Mouse (Mus musculus): ENCODE measurements around the gene Defb39. TPM values are rescaled to one million over a fixed set of nuclear protein-coding genes. Genes with fewer than 3 reads are reported as not detected.

Defb39 gene
- polyA plus RNA-seq (2014; fragmentation: Nextera tagmentation; extraction: Ambion mirVana) = not detected in 2 replicates

DNA sequence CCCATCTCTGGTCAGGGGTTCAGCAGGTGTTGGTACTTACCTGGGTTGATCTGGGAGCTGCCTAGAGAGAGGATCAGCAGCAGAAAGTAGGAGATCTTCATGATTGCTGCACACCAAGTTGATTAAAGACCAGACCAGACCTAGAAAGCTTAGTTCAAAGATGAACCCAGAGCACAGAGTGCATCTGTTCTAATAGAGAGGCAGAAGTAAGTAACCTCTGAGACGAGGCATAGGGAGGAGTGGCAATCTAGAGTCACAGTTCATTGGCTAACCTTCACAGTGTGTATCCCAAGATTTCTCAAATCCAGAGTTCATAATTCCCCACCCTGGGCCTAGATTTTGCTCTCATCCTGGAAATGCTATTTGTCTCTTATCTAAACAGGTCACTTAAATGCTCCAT lies at the start of gene Defb39:
Defb39 (minus strand) TSS at position 101 of the 400 bp plus-strand sequence.
- no peak within 1 kb of the TSS for H3K9ac ChIP-seq (ENCODE audit: low read depth, low read length)
- ATAC-seq (replicated peaks; ENCODE audit: low FRiP score) (no peak), DNase-seq (ENCODE audit: low spot score) (no peak)
- WGBS = 79% methylated on average over 1 of the region's 1 CpGs
- H3K9me3 ChIP-seq (ENCODE audit: control insufficient read depth, low read length) = peaks cover 3% of the 10 kb centered on the region; the same call in 1 of the 2 replicates
- H3K27ac ChIP-seq (ENCODE audit: low read depth, low read length) = no peak within 1 kb of the TSS
- no peaks in the 10 kb centered on the region for H3K36me3 ChIP-seq (ENCODE audit: control insufficient read depth, insufficient read depth, low read length)
- H3K4me3 ChIP-seq (ENCODE audit: low read depth, low read length) = no peak within 1 kb of the TSS
- no peaks in the 10 kb centered on the region for H3K4me1 ChIP-seq (replicated peaks; ENCODE audit: control insufficient read depth, insufficient read depth, low read length)
- H3K27me3 ChIP-seq (replicated peaks; ENCODE audit: control insufficient read depth, insufficient read depth, low read length) = no peaks in the 10 kb centered on the region
- H3K4me2 ChIP-seq = no peak within 1 kb of the TSS

DNA sequence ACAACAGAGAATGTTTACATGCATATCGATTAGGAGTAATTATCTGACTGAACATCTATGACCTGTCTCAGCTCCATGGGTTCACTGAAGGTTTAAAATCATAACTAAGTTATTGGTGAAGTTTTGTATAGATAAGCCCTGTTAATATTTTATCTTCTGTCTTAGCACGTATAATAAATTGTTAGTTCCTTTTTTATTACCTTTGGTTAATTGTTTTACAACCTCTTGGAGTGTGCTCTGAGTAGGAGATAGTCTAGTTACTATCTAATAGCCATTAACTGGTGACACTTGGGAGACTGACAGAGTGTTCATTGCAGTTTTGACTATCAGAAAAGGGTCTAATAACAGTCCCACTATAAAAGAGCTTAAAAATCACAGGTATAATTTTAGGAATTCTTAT lies 1.4 kb upstream of the Defb39 start:
- no peaks in the 10 kb centered on the region for H3K36me3 ChIP-seq (ENCODE audit: control insufficient read depth, insufficient read depth, low read length)
- 72% methylated on average over 2 of the region's 2 CpGs for WGBS
- no peak overlapping the region for H3K4me2 ChIP-seq
- H3K27ac ChIP-seq (ENCODE audit: low read depth, low read length) = no peak overlapping the region
- H3K4me3 ChIP-seq (ENCODE audit: low read depth, low read length) = no peak overlapping the region
- no peaks in the 10 kb centered on the region for H3K27me3 ChIP-seq (replicated peaks; ENCODE audit: control insufficient read depth, insufficient read depth, low read length)
- DNase-seq (ENCODE audit: low spot score) = no peak
- H3K4me1 ChIP-seq (replicated peaks; ENCODE audit: control insufficient read depth, insufficient read depth, low read length) = no peaks in the 10 kb centered on the region
- peaks cover 3% of the 10 kb centered on the region; the same call in 1 of the 2 replicates for H3K9me3 ChIP-seq (ENCODE audit: control insufficient read depth, low read length)
- no peak for ATAC-seq (replicated peaks; ENCODE audit: low FRiP score)
- H3K9ac ChIP-seq (ENCODE audit: low read depth, low read length) = no peak overlapping the region

DNA sequence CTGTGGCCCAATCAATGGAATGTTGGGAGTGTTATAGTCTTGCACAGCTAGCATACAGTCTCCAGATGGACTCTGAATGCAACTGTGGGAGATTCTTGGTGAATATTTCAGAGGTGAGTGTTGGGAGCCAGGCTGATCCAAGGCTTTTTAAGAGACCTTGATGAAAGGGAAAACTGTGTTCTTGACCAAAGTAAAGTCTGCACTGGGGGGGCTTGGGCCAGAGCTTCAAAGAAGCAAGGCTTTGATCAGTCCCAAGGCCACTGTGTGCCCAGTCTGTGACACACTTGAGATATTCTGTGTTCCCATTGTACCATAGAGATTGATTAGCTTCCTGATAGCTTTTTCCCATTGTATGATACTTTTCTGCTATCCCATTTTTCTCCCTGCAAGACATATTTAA lies 1.7 kb downstream of the Defb39 start:
- Histone ChIP-seq H3K4me2 (no peak overlapping the region), H3K36me3 (ENCODE audit: control insufficient read depth, insufficient read depth, low read length) (no peaks in the 10 kb centered on the region), H3K4me3 (ENCODE audit: low read depth, low read length) (no peak overlapping the region), H3K27me3 (replicated peaks; ENCODE audit: control insufficient read depth, insufficient read depth, low read length) (no peaks in the 10 kb centered on the region), H3K9ac (ENCODE audit: low read depth, low read length) (no peak overlapping the region), H3K9me3 (ENCODE audit: control insufficient read depth, low read length) (peaks cover 3% of the 10 kb centered on the region; the same call in 1 of the 2 replicates), H3K27ac (ENCODE audit: low read depth, low read length) (no peak overlapping the region), H3K4me1 (replicated peaks; ENCODE audit: control insufficient read depth, insufficient read depth, low read length) (no peaks in the 10 kb centered on the region)
- ATAC-seq (replicated peaks; ENCODE audit: low FRiP score) = no peak
- no peak for DNase-seq (ENCODE audit: low spot score)

DNA sequence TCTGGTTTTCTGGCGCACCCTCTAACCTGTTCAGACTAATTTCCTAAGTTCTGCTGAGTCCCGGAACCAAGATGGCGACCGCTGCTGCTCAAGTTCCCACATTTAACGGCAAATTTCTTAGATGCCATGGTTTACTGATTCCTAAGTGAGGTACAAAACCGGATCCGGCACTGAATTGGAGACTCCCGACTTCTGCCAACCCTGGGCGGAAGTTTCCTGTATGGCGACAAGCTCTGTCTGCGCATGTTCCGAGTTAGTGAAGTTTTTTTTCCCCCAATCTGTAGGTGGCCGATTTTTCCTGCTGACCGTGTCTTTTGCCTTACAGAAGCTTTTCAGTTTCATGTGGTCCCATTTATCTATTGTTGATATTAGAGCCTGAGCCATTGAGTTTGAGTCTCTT lies 19.4 kb downstream of the Defb39 start:
- Histone ChIP-seq H3K4me3 (ENCODE audit: low read depth, low read length) (no peak overlapping the region), H3K4me2 (no peak overlapping the region), H3K4me1 (replicated peaks; ENCODE audit: control insufficient read depth, insufficient read depth, low read length) (no peaks in the 10 kb centered on the region), H3K9me3 (ENCODE audit: control insufficient read depth, low read length) (no peaks in the 10 kb centered on the region), H3K27me3 (replicated peaks; ENCODE audit: control insufficient read depth, insufficient read depth, low read length) (no peaks in the 10 kb centered on the region), H3K27ac (ENCODE audit: low read depth, low read length) (no peak overlapping the region), H3K9ac (ENCODE audit: low read depth, low read length) (no peak overlapping the region), H3K36me3 (ENCODE audit: control insufficient read depth, insufficient read depth, low read length) (no peaks in the 10 kb centered on the region)
- no peak for DNase-seq (ENCODE audit: low spot score)
- ATAC-seq (replicated peaks; ENCODE audit: low FRiP score) = no peak
- 90% methylated on average over 14 of the region's 14 CpGs for WGBS

DNA sequence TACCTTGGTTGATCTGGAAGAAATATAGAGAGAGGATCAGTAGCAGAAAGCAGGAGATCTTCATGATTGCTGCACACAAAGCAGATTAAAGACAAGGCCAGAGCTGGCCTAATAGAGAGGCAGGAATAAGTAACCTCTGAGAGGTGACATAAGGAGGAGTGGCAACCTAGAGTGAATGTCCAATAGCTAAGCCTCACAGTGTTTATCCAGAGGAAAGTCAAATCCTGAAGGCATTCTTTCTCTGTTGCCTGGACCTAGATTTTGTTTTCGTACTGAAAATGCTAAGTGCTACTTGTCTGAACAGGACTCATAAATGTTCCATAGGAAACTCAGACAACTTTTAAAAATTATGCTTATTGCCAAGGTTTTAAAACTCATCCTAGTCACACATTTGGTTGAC lies 38.1 kb downstream of the Defb39 start, which contains the start of gene Defb38:
Defb38 (minus strand) TSS at position 101 of the 400 bp plus-strand sequence.
- no peak within 1 kb of the TSS for H3K9ac ChIP-seq (ENCODE audit: low read depth, low read length)
- 67% methylated on average over 1 of the region's 1 CpGs for WGBS

More for the DNA sequence above, 38.1 kb downstream of the Defb39 start, which contains the start of gene Defb38:
- Histone ChIP-seq H3K4me1 (replicated peaks; ENCODE audit: control insufficient read depth, insufficient read depth, low read length) (no peaks in the 10 kb centered on the region), H3K4me2 (no peak within 1 kb of the TSS), H3K9me3 (ENCODE audit: control insufficient read depth, low read length) (peaks cover 2% of the 10 kb centered on the region), H3K27ac (ENCODE audit: low read depth, low read length) (no peak within 1 kb of the TSS), H3K27me3 (replicated peaks; ENCODE audit: control insufficient read depth, insufficient read depth, low read length) (no peaks in the 10 kb centered on the region), H3K36me3 (ENCODE audit: control insufficient read depth, insufficient read depth, low read length) (no peaks in the 10 kb centered on the region), H3K4me3 (ENCODE audit: low read depth, low read length) (no peak within 1 kb of the TSS)
- ATAC-seq (replicated peaks; ENCODE audit: low FRiP score) (no peak), DNase-seq (ENCODE audit: low spot score) (no peak)

Other genes starting within 250 kb of the Defb39 start
- gene Defb40, start 86.6 kb downstream of the Defb39 start, polyA plus RNA-seq (2014; fragmentation: Nextera tagmentation; extraction: Ambion mirVana) = not detected in 2 replicates
- not detected in 2 replicates for gene Defb37, start 73.8 kb downstream of the Defb39 start, polyA plus RNA-seq (2014; fragmentation: Nextera tagmentation; extraction: Ambion mirVana)
- gene Defb38, start 38.2 kb downstream of the Defb39 start, polyA plus RNA-seq (2014; fragmentation: Nextera tagmentation; extraction: Ambion mirVana) = not detected in 2 replicates
- not detected in 2 replicates for gene Defb12, start 50.0 kb upstream of the Defb39 start, polyA plus RNA-seq (2014; fragmentation: Nextera tagmentation; extraction: Ambion mirVana)
- not detected in 2 replicates for gene Defb34, start 58.9 kb upstream of the Defb39 start, polyA plus RNA-seq (2014; fragmentation: Nextera tagmentation; extraction: Ambion mirVana)
- gene Gm45826, start 76.0 kb upstream of the Defb39 start, polyA plus RNA-seq (2014; fragmentation: Nextera tagmentation; extraction: Ambion mirVana) = not detected in 2 replicates
- gene Defb14, start 129.5 kb upstream of the Defb39 start, polyA plus RNA-seq (2014; fragmentation: Nextera tagmentation; extraction: Ambion mirVana) = not detected in 2 replicates
- gene Defb4, start 133.9 kb upstream of the Defb39 start, polyA plus RNA-seq (2014; fragmentation: Nextera tagmentation; extraction: Ambion mirVana) = not detected in 2 replicates
- gene Defb6, start 160.7 kb upstream of the Defb39 start, polyA plus RNA-seq (2014; fragmentation: Nextera tagmentation; extraction: Ambion mirVana) = not detected in 2 replicates
- gene Defb46, start 175.1 kb upstream of the Defb39 start, polyA plus RNA-seq (2014; fragmentation: Nextera tagmentation; extraction: Ambion mirVana) = not detected in 2 replicates
- gene Defb5, start 182.8 kb upstream of the Defb39 start, polyA plus RNA-seq (2014; fragmentation: Nextera tagmentation; extraction: Ambion mirVana) = not detected in 2 replicates
- not detected in 2 replicates for gene Defb3, start 228.6 kb upstream of the Defb39 start, polyA plus RNA-seq (2014; fragmentation: Nextera tagmentation; extraction: Ambion mirVana)

Measured in liver, embryonic 11.5 days (tissue).